Mouse (Mus musculus): Measurements from ENCODE around the gene Btbd18.

Gene Btbd18

GRCm38 (mm10) chr2:84703497-84703896 is 44.6 kb downstream of the Btbd18 start:
- no peak for DNase-seq (ENCODE audit: low spot score)

GRCm38 (mm10) chr2:84704329-84704728 is 45.5 kb downstream of the Btbd18 start:
- DNase-seq (ENCODE audit: low spot score): no peak

- no peak for DNase-seq (ENCODE audit: low spot score)
Observed at GRCm38 (mm10) chr2:84705295-84705694, 46.4 kb downstream of the Btbd18 start.

GRCm38 (mm10) chr2:84707523-84707922 is 48.6 kb downstream of the Btbd18 start:
- no peak for DNase-seq (ENCODE audit: low spot score)

- no peak for DNase-seq (ENCODE audit: low spot score)
Observed at GRCm38 (mm10) chr2:84711898-84712297, 53.0 kb downstream of the Btbd18 start.

GRCm38 (mm10) chr2:84714422-84714810 is 55.5 kb downstream of the Btbd18 start:
- DNase-seq (ENCODE audit: low spot score): no peak

- DNase-seq (ENCODE audit: low spot score): peak; percentile 99
Observed at GRCm38 (mm10) chr2:84714811-84715561, 56.1 kb downstream of the Btbd18 start, which contains the start of gene Zdhhc5. Gene Zdhhc5, minus strand, starts transcription at chr2:84715180.

GRCm38 (mm10) chr2:84715562-84716361 is 56.9 kb downstream of the Btbd18 start:
- peak; percentile 63 for DNase-seq (ENCODE audit: low spot score)

GRCm38 (mm10) chr2:84716423-84717355 is 57.8 kb downstream of the Btbd18 start:
- no peak for DNase-seq (ENCODE audit: low spot score)

GRCm38 (mm10) chr2:84717357-84717756 is 58.5 kb downstream of the Btbd18 start:
- DNase-seq (ENCODE audit: low spot score): no peak

Measured in testis, postnatal 10 days (tissue).